Mouse (Mus musculus) heart, adult 8-10 months (tissue): ENCODE data around the gene Zc3h8. TPM values are rescaled to one million over a fixed set of nuclear protein-coding genes. Genes with fewer than 3 reads are reported as not detected.

Experiments used
- DNase-seq: peaks from one replicate; pipeline ENCODE4 v3.0.0; 2022; ENCODE audit warnings: low spot score
- total RNA-seq, 4 experiments: library from RNA; stranded (reverse); gene quantifications; 2 replicates each; pipeline ENCODE4 v1.2.4; 2022

The Zc3h8 gene
- total RNA-seq, result 1 to 10 TPM; 7.0 to 8.3 (median 7.7) TPM

DNA sequence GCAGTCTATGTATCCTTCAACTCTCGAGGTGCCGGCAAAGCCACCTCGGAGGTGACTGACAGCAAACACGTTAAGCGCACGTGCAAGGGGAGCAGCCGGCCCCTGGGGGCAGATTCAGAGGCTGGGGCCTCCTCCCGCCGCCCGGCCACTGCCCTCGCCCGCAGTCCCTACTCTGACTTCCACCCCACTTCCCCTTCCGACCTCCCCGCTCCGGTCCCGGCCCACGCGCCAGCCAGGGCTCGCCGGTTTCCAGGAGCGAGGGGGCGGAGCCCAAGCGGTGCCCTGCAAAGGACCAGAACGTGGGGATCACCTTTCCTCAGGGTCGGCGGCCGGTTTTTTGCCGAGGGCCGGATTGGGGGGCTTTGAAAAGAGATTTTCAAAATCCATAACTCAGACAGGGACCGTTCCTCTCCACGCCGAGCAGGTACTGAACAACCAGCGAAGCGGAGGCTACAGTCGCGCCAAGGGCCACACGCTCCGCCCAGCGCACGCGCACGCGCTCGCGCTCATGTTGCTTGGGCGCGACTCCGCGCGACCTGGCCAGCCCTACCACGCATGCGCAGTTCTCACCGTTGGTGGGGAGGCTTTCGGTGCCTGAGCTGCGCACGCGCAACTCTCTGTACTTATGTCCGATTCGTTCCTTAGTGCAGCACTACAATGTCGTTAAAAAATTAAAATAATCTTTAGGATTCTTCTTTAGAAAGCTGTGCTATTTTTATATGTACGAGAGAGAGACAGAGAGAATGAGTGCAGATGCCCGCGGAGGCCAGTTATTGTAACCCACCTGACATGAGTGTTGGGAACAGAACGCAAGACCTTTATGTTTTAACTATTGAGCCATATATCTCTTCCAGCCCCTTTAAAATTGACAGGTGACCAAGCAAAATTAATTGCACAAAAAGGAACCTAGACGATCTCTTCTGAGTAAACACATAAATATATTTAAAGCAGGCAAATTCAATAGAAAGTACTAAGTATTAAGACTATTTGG, at the start of gene Zc3h8:
Zc3h8 (minus strand) TSS at position 540 of the 991 bp plus-strand sequence.
- DNase-seq, result peak; percentile 96

DNA sequence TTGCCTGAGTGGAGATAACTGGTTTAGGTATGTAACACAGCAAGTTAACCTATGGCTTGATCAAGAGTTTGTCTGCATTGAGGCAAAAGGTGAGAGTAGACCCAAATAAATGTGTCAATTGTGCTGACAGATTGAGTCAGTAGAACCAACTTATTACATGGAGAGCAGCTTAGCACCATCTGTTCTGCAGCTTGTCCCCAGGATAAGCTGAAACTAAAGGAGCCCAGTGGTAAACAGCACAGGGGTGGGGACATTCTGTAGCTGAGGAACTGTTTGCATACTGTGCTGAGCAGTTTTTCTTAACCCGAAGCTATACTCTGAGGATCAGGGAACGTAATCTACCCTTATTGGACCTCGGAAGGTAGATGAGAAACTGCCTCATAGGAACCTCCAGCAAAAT, 40.9 kb upstream of the Zc3h8 start:
- DNase-seq, result no peak

DNA sequence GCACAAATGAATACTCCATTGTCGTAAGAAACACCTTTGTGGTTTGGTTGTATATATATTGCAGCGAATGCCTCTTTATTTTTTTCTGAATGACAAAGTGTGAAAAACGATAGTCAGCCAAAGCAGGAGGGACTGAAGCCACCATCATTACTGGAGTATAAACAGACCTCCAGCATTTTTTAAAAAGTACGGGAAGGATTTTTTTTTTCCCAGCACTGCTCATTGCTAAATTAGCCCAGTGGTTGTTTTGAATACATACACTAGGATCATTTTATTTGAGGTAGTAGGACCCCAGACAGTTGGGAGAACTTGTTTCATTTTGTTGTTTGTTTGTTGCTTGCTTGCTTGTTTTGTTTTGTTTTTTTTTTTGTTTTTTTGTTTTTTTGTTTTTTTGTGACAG, 31.7 kb upstream of the Zc3h8 start:
- DNase-seq, result no peak

DNA sequence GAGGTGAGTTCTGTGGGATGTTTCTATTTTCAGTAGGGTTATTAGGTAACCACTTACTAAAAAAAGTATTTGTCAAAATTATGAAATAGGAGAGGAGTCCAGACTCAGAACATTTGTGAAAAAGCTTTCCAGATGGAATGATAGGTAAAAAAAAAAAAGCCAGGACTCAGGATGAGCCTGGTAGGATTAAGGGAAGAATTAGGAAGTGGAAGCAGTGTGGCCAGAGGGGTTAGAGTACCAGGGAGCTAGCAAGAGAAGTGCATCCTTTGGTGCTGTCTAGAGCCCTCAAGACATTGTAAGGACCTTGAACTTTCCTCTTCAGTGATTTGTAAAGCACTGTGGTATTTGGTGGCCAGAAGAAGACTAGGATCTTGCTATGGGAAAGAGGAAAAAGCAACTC, 28.4 kb upstream of the Zc3h8 start:
- no peak for DNase-seq

DNA sequence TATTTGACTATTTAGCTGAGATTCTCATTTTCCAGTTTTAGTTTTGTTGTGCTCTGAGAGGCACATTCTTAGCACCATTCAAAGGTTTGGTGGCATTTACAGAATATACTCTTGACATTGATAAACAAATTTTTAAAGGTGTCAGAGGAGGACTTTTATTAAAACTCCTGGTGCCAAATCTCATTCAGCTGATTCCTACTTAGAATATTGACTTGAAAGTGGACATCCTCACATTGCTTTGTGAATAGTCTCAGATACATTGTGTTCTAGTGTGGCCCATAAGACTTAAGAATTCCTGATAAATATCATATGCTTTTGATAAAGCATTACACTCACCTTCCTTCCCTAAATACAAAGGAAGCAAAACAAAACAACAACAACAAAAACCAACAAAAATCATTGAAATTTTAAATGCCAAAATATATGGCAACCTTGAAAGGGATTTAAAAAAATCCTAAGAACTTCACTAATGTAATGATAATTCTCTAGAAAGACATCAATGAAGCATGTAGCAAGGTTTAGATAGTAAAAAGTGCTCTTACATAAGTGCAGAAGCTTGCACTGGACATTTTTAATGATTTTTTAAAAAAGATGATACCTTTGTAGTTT, 24.7 kb upstream of the Zc3h8 start:
- no peak for DNase-seq

DNA sequence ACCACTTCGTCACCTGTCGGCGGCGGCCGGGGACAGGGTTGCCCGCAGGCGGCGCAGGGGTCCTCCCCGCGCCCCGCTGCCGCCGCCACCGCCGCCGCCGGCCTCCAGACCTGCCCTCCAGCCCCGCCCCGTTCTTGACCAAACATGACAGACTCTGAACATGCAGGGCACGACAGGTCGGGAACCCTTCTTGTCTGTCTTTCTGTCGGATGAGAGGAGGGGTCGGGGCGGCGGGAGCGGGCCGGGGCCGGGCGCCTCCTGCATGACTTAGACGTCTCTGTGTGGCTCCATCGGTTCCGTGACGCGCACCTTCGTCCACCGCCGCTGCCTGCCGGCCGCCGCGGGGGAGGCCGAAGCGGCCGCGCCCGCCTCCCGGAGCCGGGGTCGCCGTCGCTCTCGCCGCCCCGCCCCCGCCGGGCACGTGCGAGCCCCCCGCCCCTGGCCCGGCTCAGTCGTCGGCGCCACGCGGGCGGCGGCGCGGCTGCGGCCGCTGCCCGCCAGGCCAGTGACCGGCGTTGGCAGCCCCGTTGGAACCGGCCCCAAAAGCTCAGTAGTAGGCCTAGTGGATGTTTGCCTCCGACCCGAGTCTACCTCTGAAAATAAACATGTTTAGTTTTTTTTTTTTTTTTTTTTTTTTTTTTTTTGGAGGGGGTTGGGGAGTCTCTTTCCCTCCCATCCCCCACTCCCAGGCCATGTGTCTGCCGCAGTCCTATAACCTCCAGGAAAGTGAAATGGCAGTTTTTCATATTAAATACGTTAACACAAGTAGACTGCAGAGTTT, 24.0 kb upstream of the Zc3h8 start, which contains the start of gene Gm10762:
Gm10762 (minus strand) TSS at position 65 of the 781 bp plus-strand sequence.
- peak; percentile 75 for DNase-seq

DNA sequence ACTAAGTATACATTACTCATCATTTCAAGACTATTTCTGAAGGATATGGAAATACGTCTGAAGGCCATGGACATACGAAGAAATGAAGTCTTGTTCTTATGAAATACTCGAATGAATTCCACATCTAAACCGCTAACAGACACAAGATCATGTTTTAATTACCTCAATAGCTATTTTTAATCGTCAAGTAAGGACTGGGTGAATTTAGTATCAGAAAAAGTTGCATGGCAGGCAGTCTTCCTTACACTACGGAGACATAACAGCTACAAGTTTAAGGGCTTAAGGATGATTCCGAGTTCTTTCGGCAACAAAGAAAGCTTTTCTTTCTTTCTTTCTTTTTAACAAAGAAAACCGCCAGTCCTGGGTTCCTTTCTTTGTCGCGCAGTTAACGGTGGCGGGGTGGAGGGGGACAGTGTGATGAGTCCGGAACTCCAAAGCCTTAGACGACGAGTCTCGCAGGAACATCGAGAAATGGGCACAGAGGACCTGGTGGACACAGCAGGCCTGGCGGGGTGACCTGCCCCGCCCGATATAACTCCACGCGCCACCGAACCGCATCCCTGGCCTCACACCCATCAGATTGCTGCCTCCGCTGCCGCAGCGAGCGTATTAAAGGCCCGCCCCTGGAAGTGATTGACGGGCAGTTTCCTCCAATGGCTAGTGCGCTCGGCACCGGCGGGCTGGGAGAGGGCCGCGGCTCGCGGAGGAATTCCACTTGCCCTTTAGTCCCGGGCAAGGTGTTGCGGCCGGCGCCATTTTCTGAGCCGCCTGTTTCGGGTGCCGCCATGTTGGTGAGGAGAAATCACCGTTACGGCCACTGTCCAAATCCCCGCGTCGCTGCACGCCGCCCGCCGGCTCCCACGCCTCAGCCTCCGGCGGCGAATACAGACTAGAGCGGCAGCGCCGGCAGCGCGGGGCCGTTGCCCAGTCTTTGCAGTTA, 23.0 kb upstream of the Zc3h8 start, which contains the start of gene Zc3h6:
Zc3h6 (plus strand) TSS at position 762 of the 940 bp plus-strand sequence.
- peak; percentile 99 for DNase-seq

DNA sequence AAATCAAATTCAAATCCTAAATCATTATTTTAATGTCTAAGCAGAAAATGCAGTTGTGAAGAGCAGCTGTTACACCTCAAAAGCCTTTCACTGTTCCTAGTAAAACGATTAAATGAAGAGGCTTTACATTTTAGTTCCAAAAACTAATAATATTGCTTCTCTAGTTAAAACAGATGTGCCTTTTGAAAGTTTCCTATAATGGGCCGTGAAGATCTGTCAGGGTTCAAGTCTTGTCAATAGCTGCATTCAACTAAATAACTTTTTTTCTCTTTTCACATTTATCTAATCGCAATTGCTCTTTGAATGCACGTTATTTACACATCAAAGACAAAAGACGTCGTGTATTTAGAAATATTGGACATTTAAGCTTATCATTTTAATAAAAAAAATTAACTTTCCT, 22.4 kb upstream of the Zc3h8 start:
- DNase-seq, result no peak

DNA sequence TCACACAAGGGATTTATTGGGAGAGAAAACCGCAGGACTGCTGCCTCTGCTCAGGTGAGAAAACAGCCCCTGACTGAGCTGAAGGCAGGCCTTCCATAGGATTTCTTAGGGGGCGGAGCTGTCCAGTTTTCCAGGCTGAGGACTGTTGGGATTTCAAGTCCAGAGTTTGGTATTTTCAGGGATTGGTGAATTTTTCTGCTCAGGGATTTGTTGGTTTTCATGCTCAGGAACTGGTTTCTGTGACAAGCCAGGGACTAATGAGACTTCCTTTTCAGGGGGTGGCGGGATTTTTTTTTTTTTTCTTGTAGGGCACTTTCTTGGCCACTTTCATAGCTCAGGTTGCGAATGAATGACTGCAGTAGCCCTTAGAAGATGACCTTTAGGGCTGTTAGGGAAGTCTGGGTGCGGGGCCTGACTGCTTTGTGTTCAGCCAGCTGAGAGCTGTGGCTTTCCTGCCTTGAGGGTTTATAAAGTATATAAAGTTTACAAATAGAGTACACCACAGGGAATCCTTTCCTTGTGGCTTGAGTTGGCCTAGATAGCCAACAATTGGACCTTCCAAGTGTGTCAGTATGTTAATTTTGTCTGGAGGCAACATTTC, 21.7 kb upstream of the Zc3h8 start:
- no peak for DNase-seq

DNA sequence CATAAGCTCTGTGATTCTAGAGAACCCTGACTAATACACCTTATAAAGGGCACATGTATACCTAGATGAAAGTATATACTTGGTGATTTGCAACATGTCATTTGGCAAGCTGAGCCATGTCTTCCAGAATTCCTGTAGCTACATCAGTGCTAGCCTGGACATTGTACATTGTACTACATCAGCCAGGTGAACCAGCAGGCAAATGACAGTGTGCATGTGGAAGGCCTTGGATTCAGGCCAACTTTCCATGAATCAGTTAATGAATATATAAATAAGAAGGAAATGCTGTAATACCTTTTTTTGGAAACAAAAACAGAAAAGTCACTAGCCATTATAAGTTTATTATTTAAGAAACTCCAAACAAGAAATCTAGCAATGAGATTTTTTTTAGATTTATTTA, 10.3 kb upstream of the Zc3h8 start:
- DNase-seq, result no peak

DNA sequence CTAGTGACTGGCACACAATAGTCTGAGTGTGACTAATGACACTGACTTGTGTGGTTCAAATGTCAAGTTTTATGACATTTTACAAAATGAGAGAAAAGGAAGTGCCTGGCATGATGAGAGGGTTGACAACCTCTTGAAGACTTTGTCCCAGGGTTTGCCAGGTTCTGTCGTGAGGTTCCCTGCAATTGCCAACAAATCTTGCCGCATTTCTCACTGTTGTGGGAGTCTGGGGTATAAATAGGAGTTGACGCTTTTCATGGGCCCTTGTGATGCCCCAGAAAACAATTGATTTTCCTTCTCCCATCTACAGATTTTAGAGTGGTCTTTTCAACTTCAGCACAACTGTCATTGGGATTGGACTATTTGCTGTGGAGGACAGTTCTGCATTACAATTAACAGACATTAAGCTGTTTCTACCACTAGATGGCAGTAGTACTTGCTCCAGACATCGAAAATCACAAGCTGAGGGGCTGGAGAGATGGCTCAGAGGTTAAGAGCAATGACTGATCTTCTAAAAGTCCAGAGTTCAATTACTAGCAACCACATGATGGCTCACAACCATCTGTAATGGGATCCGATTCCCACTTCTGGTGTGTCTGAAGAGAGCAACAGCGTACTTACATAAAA, 4.2 kb upstream of the Zc3h8 start:
- peak; percentile 75 for DNase-seq

DNA sequence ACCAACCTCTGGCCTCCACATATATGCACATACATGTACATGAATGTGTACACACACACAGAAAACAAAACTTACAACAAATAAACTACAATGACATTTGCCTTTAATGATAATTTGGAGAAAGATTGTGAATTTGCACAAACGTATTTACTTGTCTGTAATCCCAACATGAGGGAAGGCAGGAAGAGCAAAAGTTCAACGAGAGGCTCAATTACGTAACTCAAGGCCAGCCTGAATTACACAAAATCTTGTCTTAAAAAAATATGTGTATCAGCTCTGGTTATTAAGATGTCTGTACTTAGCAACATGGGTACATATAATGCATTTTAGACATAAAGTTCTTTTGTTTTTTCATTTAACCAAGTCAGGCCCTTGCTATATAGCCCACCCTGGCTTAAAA, 7.6 kb downstream of the Zc3h8 start:
- no peak for DNase-seq

DNA sequence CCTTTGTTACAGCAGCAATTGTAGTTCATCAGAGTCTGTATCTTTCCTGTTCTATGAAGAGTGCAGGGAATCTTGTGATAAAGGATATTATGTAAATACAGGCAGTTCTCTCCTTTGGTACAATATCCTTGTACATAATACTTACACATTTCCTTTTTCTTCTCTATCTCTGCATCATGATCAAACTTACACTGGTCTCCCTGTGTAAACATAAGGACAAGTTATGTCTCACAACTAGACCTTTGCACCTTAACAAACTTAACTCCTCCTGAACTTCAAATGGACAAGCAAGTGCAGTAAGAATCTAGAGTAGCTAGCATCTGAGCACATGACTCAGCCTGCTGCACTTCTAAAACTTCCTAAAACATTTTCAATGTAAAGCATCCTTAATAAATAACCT, 13.2 kb downstream of the Zc3h8 start:
- no peak for DNase-seq

DNA sequence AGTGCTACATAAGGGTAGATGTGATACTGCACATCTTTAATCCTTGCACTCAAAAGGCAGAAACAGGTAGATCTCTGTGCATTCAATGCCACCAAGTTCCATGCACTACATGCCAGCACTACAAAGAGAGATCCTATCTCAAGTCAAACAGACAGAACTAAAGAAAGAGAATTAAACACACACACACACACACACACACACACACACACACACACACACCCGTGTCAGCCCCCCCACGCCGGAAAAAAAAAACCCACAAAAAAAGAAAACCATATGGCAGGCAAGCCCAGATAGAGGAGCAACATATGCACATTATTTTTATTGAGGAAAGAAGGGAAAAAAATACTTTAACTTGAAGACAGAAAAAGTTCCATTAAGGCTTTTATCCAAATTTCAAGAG, 15.4 kb downstream of the Zc3h8 start:
- DNase-seq, result no peak

DNA sequence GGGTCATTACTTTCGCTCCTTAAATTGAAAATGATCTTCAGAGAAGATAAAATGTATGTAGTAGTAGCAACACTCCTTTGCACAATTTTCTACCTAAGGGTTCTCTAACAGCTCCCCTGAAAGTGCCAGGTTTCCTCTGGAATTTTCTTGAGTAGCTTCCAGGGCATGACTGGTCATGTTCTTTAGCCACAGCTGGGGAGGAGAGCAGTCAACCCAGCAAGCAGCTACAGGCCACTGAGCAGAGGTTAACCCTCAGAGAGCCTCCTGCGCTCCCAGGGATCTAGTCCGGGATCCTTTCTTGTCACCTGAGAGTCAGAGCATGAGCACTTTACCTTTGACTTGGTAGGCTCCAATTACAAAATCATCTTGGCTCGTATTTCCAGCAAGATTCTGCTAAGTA, 19.1 kb downstream of the Zc3h8 start:
- no peak for DNase-seq

DNA sequence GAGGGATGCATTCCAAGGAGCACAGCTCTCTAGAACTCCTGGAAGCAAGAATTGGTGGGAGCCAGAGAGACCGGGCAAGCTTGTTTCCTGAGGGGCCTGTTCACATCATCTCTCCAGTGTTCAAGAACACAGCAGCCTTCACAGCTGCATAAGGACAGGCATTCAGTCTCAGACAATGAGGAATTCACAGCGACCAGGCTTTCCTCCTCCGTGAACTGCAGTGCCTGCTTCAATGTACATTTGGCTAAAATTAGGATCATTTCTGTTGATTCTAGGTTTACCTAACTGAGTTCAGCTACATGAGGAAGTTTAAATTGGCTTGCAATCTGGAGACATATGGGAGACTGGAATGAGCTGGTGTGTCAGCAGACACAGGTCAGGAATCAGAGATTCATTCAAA, 27.3 kb downstream of the Zc3h8 start:
- DNase-seq, result no peak

DNA sequence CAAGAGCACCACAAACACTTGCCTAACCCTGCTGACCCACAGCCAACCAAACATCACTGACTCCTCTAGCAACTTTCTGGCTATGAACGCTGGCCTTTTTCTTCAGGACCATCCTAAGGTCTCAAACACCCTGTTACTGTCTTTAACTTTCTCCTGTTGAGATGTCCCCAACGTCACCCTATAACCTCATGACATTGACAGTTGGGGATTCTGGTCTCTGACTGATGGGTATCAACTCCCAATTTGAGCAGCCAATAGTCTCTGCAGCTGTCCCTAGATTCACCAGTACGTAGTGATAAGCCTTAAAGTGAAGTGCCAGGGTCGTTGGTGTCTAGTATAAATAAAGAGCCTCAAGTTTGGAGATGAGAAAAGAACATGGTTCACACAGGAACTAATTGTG, 28.9 kb downstream of the Zc3h8 start:
- DNase-seq, result no peak

DNA sequence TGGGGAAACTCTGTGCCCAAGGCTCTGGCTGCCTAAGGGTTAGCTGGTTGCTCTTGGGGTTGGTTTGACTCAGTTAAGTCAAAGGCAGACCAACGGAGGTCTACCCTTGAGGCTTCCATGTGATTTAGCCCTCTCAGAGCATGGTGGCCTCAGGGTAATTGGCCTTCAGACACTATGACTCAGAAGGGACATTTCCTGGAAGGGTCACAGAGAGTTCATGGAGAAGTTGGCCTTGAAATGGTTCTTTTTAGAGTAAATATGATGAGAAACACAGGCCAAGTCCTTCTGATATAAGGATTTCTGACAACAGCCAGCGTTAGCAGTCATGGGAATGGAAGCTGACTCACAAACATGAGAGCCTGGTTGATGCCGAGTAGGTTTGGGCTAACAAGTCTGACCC, 40.2 kb downstream of the Zc3h8 start:
- no peak for DNase-seq

DNA sequence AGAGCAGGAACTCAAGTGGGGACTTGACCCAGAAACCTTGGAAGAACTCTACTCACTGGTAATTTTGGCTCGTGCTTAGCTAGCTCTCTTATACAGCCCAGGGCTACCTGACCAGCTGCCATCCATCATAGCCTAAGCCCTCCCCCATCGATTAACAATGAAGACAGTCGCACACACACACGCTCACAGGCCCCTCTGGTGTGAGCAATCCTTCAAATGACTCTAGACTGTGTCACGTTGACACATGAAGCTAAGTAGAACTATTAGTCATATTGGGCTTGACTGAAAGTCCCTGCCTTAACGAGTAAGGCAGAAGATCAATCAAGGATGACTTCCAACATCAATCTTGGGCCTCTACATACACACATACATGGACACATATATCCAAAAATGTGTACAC, 41.0 kb downstream of the Zc3h8 start:
- no peak for DNase-seq

DNA sequence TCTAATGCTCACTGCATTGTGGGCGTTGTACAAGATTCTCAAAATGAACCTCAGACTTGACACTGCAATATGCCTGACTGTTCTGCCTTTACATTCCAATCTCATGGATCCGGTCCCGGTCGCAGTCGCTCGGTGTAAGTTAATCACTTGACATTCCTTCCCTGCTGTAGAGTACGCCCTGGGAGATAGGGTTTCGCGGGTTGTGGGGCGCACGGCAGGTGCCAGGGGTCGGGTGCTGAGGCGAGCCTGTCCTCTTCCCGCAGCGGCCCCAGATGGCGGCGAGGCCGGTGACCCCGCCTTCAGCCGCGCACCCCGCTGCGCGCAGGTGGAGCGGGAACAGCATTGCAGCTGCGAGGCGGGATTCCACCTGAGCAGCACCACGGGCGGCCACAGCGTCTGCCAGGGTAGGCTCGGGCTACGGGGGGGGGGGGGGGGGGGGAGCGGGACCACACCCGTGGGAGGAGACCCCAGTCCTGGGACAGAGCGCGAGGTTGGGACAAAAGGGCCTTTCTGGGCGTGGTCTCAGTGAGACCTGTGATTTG, 51.6 kb downstream of the Zc3h8 start:
- no peak for DNase-seq
